In the genomic region with DNA sequence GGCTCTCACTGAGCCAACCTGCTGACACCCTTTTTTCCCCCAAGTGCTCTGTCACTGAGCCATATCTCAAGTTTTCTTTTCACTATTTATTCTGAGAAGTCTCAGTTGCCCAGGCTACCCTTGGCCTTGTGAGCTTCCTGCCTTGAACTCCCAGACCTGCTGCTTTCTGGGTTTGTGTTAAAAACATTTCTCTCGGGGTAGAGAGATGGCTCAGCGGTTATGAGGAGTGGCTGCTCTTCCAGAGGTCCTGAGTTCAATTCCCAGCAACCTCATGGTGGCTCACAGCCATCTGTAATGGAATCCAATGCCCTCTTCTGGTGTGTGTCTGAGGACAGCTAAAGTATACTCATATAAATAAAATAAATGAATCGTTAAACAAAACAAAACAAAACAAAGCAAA, we compare ENCODE assay signal across 12 mouse cellular contexts.
"Had no signal": no experiment of that assay in that cellular context is flagged by ENCODE, and none has a peak within 500 bp of the region (broad histone marks: within the 10 kb centered on the region; RNA-seq: fewer than 3 reads in every experiment).

No protein-coding gene starts in this region.

- H3K9ac ChIP-seq: limb, embryonic 12.5 days; lung, embryonic 14.5 days; midbrain, embryonic 13.5 days; stomach, embryonic 15.5 days had no signal

- DNase-seq: kidney, adult 9 months; kidney, postnatal 36 days; lung, embryonic 14.5 days; lung, postnatal 10 days; right cerebral cortex, postnatal 14 days; thymus, adult 2 months; thymus, postnatal 25 days had no signal

- H3K27me3 ChIP-seq: limb, embryonic 12.5 days; midbrain, embryonic 13.5 days; stomach, embryonic 15.5 days had no signal

- ATAC-seq: intestine, postnatal 0 days; midbrain, embryonic 13.5 days had no signal

- H3K4me2 ChIP-seq: limb, embryonic 12.5 days; lung, embryonic 14.5 days; midbrain, embryonic 13.5 days; stomach, embryonic 15.5 days had no signal

- H3K36me3 ChIP-seq: limb, embryonic 12.5 days; midbrain, embryonic 13.5 days; stomach, embryonic 15.5 days had no signal

- H3K4me3 ChIP-seq: limb, embryonic 12.5 days; midbrain, embryonic 13.5 days; stomach, embryonic 15.5 days had no signal

- H3K9me3 ChIP-seq: limb, embryonic 12.5 days; midbrain, embryonic 13.5 days; stomach, embryonic 15.5 days had no signal

- H3K27ac ChIP-seq: kidney, postnatal 0 days; limb, embryonic 12.5 days; midbrain, embryonic 13.5 days; stomach, embryonic 15.5 days had no signal

- H3K4me1 ChIP-seq: limb, embryonic 12.5 days; midbrain, embryonic 13.5 days; stomach, embryonic 15.5 days had no signal
